ENCODE assay signal across 26 mouse cellular contexts in the genomic region with DNA sequence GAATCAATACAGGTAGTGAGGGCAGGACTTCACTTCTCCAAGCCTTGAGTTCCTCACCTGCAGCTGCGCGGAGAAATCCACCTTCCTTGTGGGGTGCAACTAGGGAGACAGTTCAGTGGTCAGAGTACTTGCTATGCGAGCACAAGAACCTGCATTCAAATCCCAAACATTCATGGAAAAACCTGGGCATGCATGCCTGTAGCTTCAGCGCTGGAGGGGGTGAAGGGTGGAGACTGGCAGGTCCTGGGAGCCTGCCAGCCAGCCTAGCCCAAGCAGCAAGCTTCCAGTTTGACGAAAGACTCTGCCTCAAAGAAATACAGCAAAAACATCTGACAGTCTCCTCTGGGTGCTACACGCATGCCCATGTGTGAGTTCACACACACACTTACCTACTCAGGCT. TPM values are rescaled to one million over a fixed set of nuclear protein-coding genes. Genes with fewer than 3 reads are reported as not detected.
DNase-seq lines count a peak whose midpoint lies in the region; ATAC-seq and TF ChIP-seq lines count a peak whose summit lies in the region.
"Had no signal": no experiment of that assay in that cellular context is flagged by ENCODE, and none has a peak within 500 bp of the region (broad histone marks: within the 10 kb centered on the region; RNA-seq: fewer than 3 reads in every experiment).

Rnf183 (minus strand) TSS at position 172 of the 400 bp plus-strand sequence.

- TF ChIP-seq RAD21 in CH12.LX (IDR thresholded peaks at IDR 0.05; ENCODE audit: low read depth, low read length), result no peak

- TF ChIP-seq POLR2A in kidney, adult 2 months (IDR thresholded peaks at IDR 0.05; ENCODE audit: low read depth, low read length), result no peak
- TF ChIP-seq POLR2A in CH12.LX (IDR thresholded peaks at IDR 0.05; ENCODE audit: low read depth, low read length), result no peak

- in situ Hi-C loops in CH12.LX (cut with MboI; ENCODE audit: low pct_ligation_motif_present, low pct_unique_long_range_greater_than_20kb, low sequenced_read_pairs), result no loop called here

- DNase-seq in kidney, adult 2 months, result peak; percentile 86
- DNase-seq in CH12.LX (ENCODE audit: extremely low read depth), result no peak
- no peak for DNase-seq in kidney, postnatal 0 days (ENCODE audit: low spot score)
- DNase-seq in kidney, postnatal 36 days, result peak; percentile 75 to 83
- DNase-seq in testis, postnatal 10 days (ENCODE audit: low spot score), result no peak
- DNase-seq in frontal cortex, postnatal 14 days (ENCODE audit: low spot score in 2 of 2), result no peak
- DNase-seq: adrenal gland, adult 8-10 months; cerebellum, adult 11 months; cerebellum, adult 8-10 months; cerebellum, postnatal 14 days; embryo, embryonic 11 days; gastrocnemius, postnatal 36 days; heart, adult 11 months; heart, postnatal 36 days had no signal

- H3K9ac ChIP-seq in kidney, embryonic 14.5 days (ENCODE audit: low read depth, low read length), result no peak within 1 kb of the TSS
- peak within 1 kb of the TSS; percentile 1; the same call in 1 of the 2 replicates for H3K9ac ChIP-seq in CH12.LX (ENCODE audit: insufficient read depth, low read depth)
- H3K9ac ChIP-seq in kidney, postnatal 0 days (ENCODE audit: low read depth, low read length), result no peak within 1 kb of the TSS
- H3K9ac ChIP-seq: embryonic facial prominence, embryonic 15.5 days; heart, embryonic 13.5 days had no signal

- 46% methylated on average over 6 of the region's 6 CpGs for WGBS in kidney, adult 2 months
- WGBS in kidney, embryonic 14.5 days, result 80% methylated on average over 6 of the region's 6 CpGs
- WGBS in kidney, postnatal 0 days, result 80% methylated on average over 6 of the region's 6 CpGs

- H3K36me3 ChIP-seq in kidney, adult 2 months (ENCODE audit: control insufficient read depth, insufficient read depth, low read length), result no peaks in the 10 kb centered on the region
- no peaks in the 10 kb centered on the region for H3K36me3 ChIP-seq in kidney, embryonic 14.5 days (ENCODE audit: control insufficient read depth, insufficient read depth, low read length)
- H3K36me3 ChIP-seq in CH12.LX (replicated peaks in 1 of 2; ENCODE audit: control insufficient read depth in 1 of 2, insufficient read depth in 1 of 2, low read length in 1 of 2), result no peaks in the 10 kb centered on the region
- H3K36me3 ChIP-seq in kidney, postnatal 0 days (ENCODE audit: insufficient read depth, low read length), result no peaks in the 10 kb centered on the region
- H3K36me3 ChIP-seq: embryonic facial prominence, embryonic 15.5 days; forebrain, embryonic 10.5 days; G1E; heart, embryonic 13.5 days had no signal

- peak within 1 kb of the TSS; percentile 96 for H3K27ac ChIP-seq in kidney, adult 2 months (ENCODE audit: insufficient read depth, low read depth, low read length)
- H3K27ac ChIP-seq in kidney, embryonic 14.5 days (ENCODE audit: low read depth, low read length), result no peak within 1 kb of the TSS
- H3K27ac ChIP-seq in CH12.LX (ENCODE audit: insufficient read depth, low read depth), result peak within 1 kb of the TSS; percentile 85
- 0 out of 2 replicates have a peak within 1 kb of the TSS, but pooled peaks have one; percentile 0 for H3K27ac ChIP-seq in kidney, postnatal 0 days
- H3K27ac ChIP-seq: embryonic facial prominence, embryonic 15.5 days; forebrain, embryonic 10.5 days; heart, embryonic 13.5 days had no signal

- H3K27me3 ChIP-seq in kidney, adult 2 months (replicated peaks; ENCODE audit: control insufficient read depth, insufficient read depth, low read length), result no peaks in the 10 kb centered on the region
- no peaks in the 10 kb centered on the region for H3K27me3 ChIP-seq in kidney, embryonic 14.5 days (ENCODE audit: control insufficient read depth, insufficient read depth, low read length)
- H3K27me3 ChIP-seq in CH12.LX (replicated peaks), result no peaks in the 10 kb centered on the region
- H3K27me3 ChIP-seq in kidney, postnatal 0 days (ENCODE audit: insufficient read depth, low read length), result no peaks in the 10 kb centered on the region
- H3K27me3 ChIP-seq: embryonic facial prominence, embryonic 15.5 days; heart, embryonic 13.5 days had no signal

- TF ChIP-seq EP300 in CH12.LX (IDR thresholded peaks at IDR 0.05; ENCODE audit: low read length), result no peak

- dilution Hi-C loops in CH12.LX (cut with MboI; ENCODE audit: extremely low pct_ligation_motif_present, extremely low pct_unique_long_range_greater_than_20kb, low sequenced_read_pairs), result no loop called here

- peak within 1 kb of the TSS; percentile 52 for H3K4me3 ChIP-seq in kidney, adult 2 months (ENCODE audit: insufficient read depth, low read depth, low read length)
- H3K4me3 ChIP-seq in kidney, embryonic 14.5 days (ENCODE audit: low read length), result no peak within 1 kb of the TSS
- H3K4me3 ChIP-seq in CH12.LX (replicated peaks in 1 of 3; ENCODE audit: low read depth in 2 of 3, low read length in 2 of 3, poor library complexity in 1 of 3), result peak within 1 kb of the TSS; percentile 9 to 30 (median 26)
- H3K4me3 ChIP-seq in kidney, postnatal 0 days (replicated peaks; ENCODE audit: low read depth, low read length), result no peak within 1 kb of the TSS
- H3K4me3 ChIP-seq: embryonic facial prominence, embryonic 15.5 days; erythroblast, embryonic 14.5 days; forebrain, embryonic 10.5 days; heart, embryonic 13.5 days had no signal

- TF ChIP-seq CTCF in kidney, adult 2 months (conservative IDR thresholded peaks at IDR 0.05; ENCODE audit: insufficient read depth, insufficient read length, low read depth, low read length), result no peak
- no peak for TF ChIP-seq CTCF in CH12.LX (conservative IDR thresholded peaks at IDR 0.05 in 1 of 2, IDR thresholded peaks at IDR 0.05 in 1 of 2; ENCODE audit: low read depth in 2 of 2, low read length in 2 of 2)
- TF ChIP-seq CTCF in kidney, postnatal 0 days (IDR thresholded peaks at IDR 0.05; ENCODE audit: low read depth), result no peak

- no peaks in the 10 kb centered on the region for H3K79me2 ChIP-seq in CH12.LX (replicated peaks; ENCODE audit: control insufficient read depth, extremely low read depth, insufficient read depth, poor library complexity, severe bottlenecking)

- H3K9me3 ChIP-seq in kidney, embryonic 14.5 days (ENCODE audit: control insufficient read depth, low read length), result no peaks in the 10 kb centered on the region
- no peaks in the 10 kb centered on the region for H3K9me3 ChIP-seq in CH12.LX (replicated peaks; ENCODE audit: low read length)
- no peaks in the 10 kb centered on the region for H3K9me3 ChIP-seq in kidney, postnatal 0 days (replicated peaks; ENCODE audit: low read length)
- H3K9me3 ChIP-seq: embryonic facial prominence, embryonic 15.5 days; forebrain, embryonic 10.5 days; G1E; heart, embryonic 13.5 days had no signal

- ATAC-seq in kidney, embryonic 14.5 days (ENCODE audit: low FRiP score, low TSS enrichment), result no peak
- no peak for ATAC-seq in kidney, postnatal 0 days (replicated peaks; ENCODE audit: low FRiP score, low read depth)
- ATAC-seq: forebrain, embryonic 14.5 days had no signal

- no peak within 1 kb of the TSS for H3K4me2 ChIP-seq in kidney, embryonic 14.5 days (replicated peaks; ENCODE audit: low read depth, low read length)
- H3K4me2 ChIP-seq in CH12.LX (ENCODE audit: insufficient read depth, low read depth, poor library complexity, severe bottlenecking), result peak within 1 kb of the TSS; percentile 88
- no peak within 1 kb of the TSS for H3K4me2 ChIP-seq in kidney, postnatal 0 days (ENCODE audit: low read length)
- H3K4me2 ChIP-seq: embryonic facial prominence, embryonic 15.5 days; heart, embryonic 13.5 days had no signal

- H3K4me1 ChIP-seq in kidney, adult 2 months (ENCODE audit: control insufficient read depth, insufficient read depth, low read length), result peaks cover 21% of the 10 kb centered on the region
- no peaks in the 10 kb centered on the region for H3K4me1 ChIP-seq in kidney, embryonic 14.5 days (ENCODE audit: control insufficient read depth, insufficient read depth, low read length)
- H3K4me1 ChIP-seq in CH12.LX (ENCODE audit: control insufficient read depth in 1 of 2, insufficient read depth in 2 of 2), result peaks cover 8 to 49% of the 10 kb centered on the region in 2 experiments; a peak in 3 of 4 replicates
- no peaks in the 10 kb centered on the region for H3K4me1 ChIP-seq in kidney, postnatal 0 days (replicated peaks; ENCODE audit: insufficient read depth, low read length)
- H3K4me1 ChIP-seq: embryonic facial prominence, embryonic 15.5 days; forebrain, embryonic 10.5 days; heart, embryonic 13.5 days had no signal

TF ChIP-seq in CH12.LX, 34 proteins besides CTCF, POLR2A, EP300 and RAD21:
- TF ChIP-seq NELFE (IDR thresholded peaks at IDR 0.05; ENCODE audit: low read depth, low read length), result no peak
- TF ChIP-seq E2F4 (IDR thresholded peaks at IDR 0.05; ENCODE audit: insufficient replicate concordance, low read depth, low read length), result no peak
- TF ChIP-seq ZC3H11A (IDR thresholded peaks at IDR 0.05; ENCODE audit: low read depth, low read length), result no peak
- no peak for TF ChIP-seq SMC3 (IDR thresholded peaks at IDR 0.05; ENCODE audit: low read depth, low read length)
- no peak for TF ChIP-seq TBP (conservative IDR thresholded peaks at IDR 0.05; ENCODE audit: low read depth, low read length)
- no peak for TF ChIP-seq NRF1 (IDR thresholded peaks at IDR 0.05; ENCODE audit: low read depth, low read length)
- TF ChIP-seq ETS1 (conservative IDR thresholded peaks at IDR 0.05; ENCODE audit: low read depth, low read length), result no peak
- no peak for TF ChIP-seq ZNF384 (IDR thresholded peaks at IDR 0.05; ENCODE audit: low read depth, low read length)
- TF ChIP-seq BHLHE40 (IDR thresholded peaks at IDR 0.05; ENCODE audit: low read depth, low read length), result no peak
- TF ChIP-seq TCF12 (IDR thresholded peaks at IDR 0.05; ENCODE audit: low read depth, low read length), result no peak
- no peak for TF ChIP-seq HCFC1 (IDR thresholded peaks at IDR 0.05; ENCODE audit: low read depth, low read length)
- no peak for TF ChIP-seq SIN3A (IDR thresholded peaks at IDR 0.05; ENCODE audit: low read length)
- no peak for TF ChIP-seq MEF2A (IDR thresholded peaks at IDR 0.05; ENCODE audit: borderline replicate concordance, low read depth, low read length)
- no peak for TF ChIP-seq GABPA (IDR thresholded peaks at IDR 0.05; ENCODE audit: insufficient replicate concordance, low read depth, low read length)
- TF ChIP-seq JUND (conservative IDR thresholded peaks at IDR 0.05; ENCODE audit: low read depth, low read length), result no peak
- TF ChIP-seq ZMIZ1 (IDR thresholded peaks at IDR 0.05; ENCODE audit: low read depth, low read length), result no peak
- no peak for TF ChIP-seq MAX (IDR thresholded peaks at IDR 0.05; ENCODE audit: low read length)

RNA-seq across cellular contexts. Expression of gene Rnf183, which starts in this region (rescaled TPM):
- polyA plus RNA-seq in kidney, adult 2 months (2012; rRNA removed), result 180 and 248 TPM in 2 replicates
- polyA plus RNA-seq in kidney, embryonic 14.5 days (2014; fragmentation: Nextera tagmentation; extraction: Ambion mirVana), result 0.24 TPM in 1 of 2 replicates, not detected in the other
- 3.5 and 4.1 TPM in 2 replicates for total RNA-seq in CH12.LX (2012; rRNA removed)
- 3.6 and 4.4 TPM in 2 replicates for total RNA-seq in CH12.LX (2014; rRNA removed)
- 3.8 and 4.0 TPM in 2 replicates for polyA plus RNA-seq in CH12.LX (2012; ENCODE audit: insufficient read length, low read depth)
- 2.4 and 2.6 TPM in 2 replicates for polyA plus RNA-seq in kidney, postnatal 0 days (2015; fragmentation: Nextera tagmentation; extraction: Ambion mirVana)
- total RNA-seq: common myeloid progenitor, adult 5-6 weeks; G1E; gastrocnemius, adult 8-10 months; gastrocnemius, postnatal 36 days; heart, postnatal 36 days had no signal
- polyA plus RNA-seq: embryonic facial prominence, embryonic 11.5 days; erythroblast, embryonic 14.5 days; forebrain, embryonic 14.5 days; G1E; heart, embryonic 13.5 days; heart, postnatal 0 days; hindbrain, embryonic 11.5 days had no signal

Comparison
In these comparisons a context has a peak if more than half of its experiments do, and no peak if none do; other contexts are left out.
1. RNA of gene Rnf183 (polyA plus RNA-seq): 180 to 248 TPM in kidney, adult 2 months; 3.8 to 4.0 TPM in CH12.LX, 2.4 to 2.6 TPM in kidney, postnatal 0 days and 0.24 TPM in kidney, embryonic 14.5 days; every median in the first group is over 10 times any median in the second.
2. DNase-seq: peak in kidney, adult 2 months (single experiment) and kidney, postnatal 36 days (2 of 2); none in CH12.LX (single experiment), kidney, postnatal 0 days (single experiment), testis, postnatal 10 days (single experiment) and frontal cortex, postnatal 14 days (0 of 2).
3. H3K4me3 ChIP-seq: peak in kidney, adult 2 months (single experiment) and CH12.LX (3 of 3); none in kidney, embryonic 14.5 days (single experiment) and kidney, postnatal 0 days (single experiment).